Mouse (Mus musculus) intestine, embryonic 16.5 days (tissue): Measurements from ENCODE around the gene Pip4k2c. TPM values are rescaled to one million over a fixed set of nuclear protein-coding genes. Genes with fewer than 3 reads are reported as not detected.
A peak's percentile ranks its signal among the peaks of the same experiment; 100 is the strongest.

Source experiments
- ATAC-seq: fragments of 200-750 bp; cut with Nextera tagmentation; 2 replicates; pipeline ENCODE4 v1.8.0; 2017; ENCODE audit warnings: moderate TSS enrichment, moderate library complexity
- H3K27ac ChIP-seq: fragments of 300-500 bp; sonication (generic); 2 replicates; pipeline ENCODE4 v1.5.1; 2014; ENCODE audit warnings: mild to moderate bottlenecking, low read length
- H3K27me3 ChIP-seq: fragments of 300-500 bp; sonication (generic); replicated peaks from 2 replicates; pipeline ENCODE4 v1.6.1; 2014; ENCODE audit warnings: low read length, control low read depth, mixed read lengths; ENCODE audit not compliant: control insufficient read depth, insufficient read depth
- H3K36me3 ChIP-seq: fragments of 300-500 bp; sonication (generic); 2 replicates; pipeline ENCODE4 v1.6.1; 2014; ENCODE audit warnings: low read length, control low read depth; ENCODE audit not compliant: control insufficient read depth, insufficient read depth
- H3K4me1 ChIP-seq: fragments of 300-500 bp; sonication (generic); 2 replicates; pipeline ENCODE4 v1.6.1; 2014; ENCODE audit warnings: low read length, control low read depth, mixed read lengths; ENCODE audit not compliant: control insufficient read depth, insufficient read depth
- H3K4me2 ChIP-seq: fragments of 300-500 bp; sonication (generic); 2 replicates; pipeline ENCODE4 v1.6.1; 2014; ENCODE audit warnings: low read depth, low read length, control low read depth
- H3K4me3 ChIP-seq: fragments of 300-500 bp; sonication (generic); 2 replicates; pipeline ENCODE4 v1.5.1; 2014; ENCODE audit warnings: mild to moderate bottlenecking, low read length
- H3K9ac ChIP-seq: fragments of 300-500 bp; sonication (generic); 2 replicates; pipeline ENCODE4 v1.6.1; 2014; ENCODE audit warnings: low read depth, low read length
- H3K9me3 ChIP-seq: fragments of 300-500 bp; sonication (generic); 2 replicates; pipeline ENCODE4 v1.6.1; 2016; ENCODE audit warnings: low read length, control low read depth; ENCODE audit not compliant: control insufficient read depth
- WGBS: fragments of 180-500 bp; shearing (Covaris S2); extraction: QIAGEN DNeasy Blood & Tissue Kit; methylation state at CpG from one replicate; pipeline ENCODE4 v1.1.7; 2014; 5-methylcytosine and 5-hydroxymethylcytosine counted together
- polyA plus RNA-seq: library from polyadenylated mRNA; unstranded; fragments of >200 nt; fragmentation: Nextera tagmentation; extraction: Ambion mirVana; gene quantifications from 2 replicates; pipeline ENCODE4 v1.2.1, GENCODE M21; 2015

Gene Pip4k2c
- polyA plus RNA-seq, 1 experiment from 2014 or later: 40.3 TPM

GRCm38 (mm10) chr10:127230693-127231092, 19.3 kb upstream of the Pip4k2c start:
- no peaks in the 10 kb centered on the region for H3K4me1 ChIP-seq
- no peak overlapping the region for H3K27ac ChIP-seq
- H3K27me3 ChIP-seq: 0 out of 2 replicates have a peak, but pooled peaks cover 2% of the 10 kb centered on the region
- H3K4me3 ChIP-seq: no peak overlapping the region
- H3K9me3 ChIP-seq: no peaks in the 10 kb centered on the region
- H3K4me2 ChIP-seq: no peak overlapping the region
- 74% methylated on average over 12 of the region's 12 CpGs for WGBS
- H3K36me3 ChIP-seq: no peaks in the 10 kb centered on the region
- H3K9ac ChIP-seq: no peak overlapping the region
- ATAC-seq: no peak

- Histone ChIP-seq H3K4me1 (no peaks in the 10 kb centered on the region), H3K9ac (no peak overlapping the region), H3K9me3 (no peaks in the 10 kb centered on the region), H3K36me3 (no peaks in the 10 kb centered on the region), H3K4me3 (no peak overlapping the region), H3K27me3 (0 out of 2 replicates have a peak, but pooled peaks cover 2% of the 10 kb centered on the region), H3K4me2 (no peak overlapping the region), H3K27ac (no peak overlapping the region)
- WGBS: 21% methylated on average over 4 of the region's 4 CpGs
- ATAC-seq: peak; percentile 57; the same call in 1 of the 2 replicates
These were observed 17.5 kb upstream of the Pip4k2c start for GRCm38 (mm10) chr10:127228897-127229296.

- no peak overlapping the region for H3K4me2 ChIP-seq
- no peak overlapping the region for H3K9ac ChIP-seq
- WGBS: 85% methylated on average over 8 of the region's 8 CpGs
- H3K27me3 ChIP-seq: 0 out of 2 replicates have a peak, but pooled peaks cover 2% of the 10 kb centered on the region
- H3K9me3 ChIP-seq: no peaks in the 10 kb centered on the region
- H3K27ac ChIP-seq: no peak overlapping the region
- no peaks in the 10 kb centered on the region for H3K36me3 ChIP-seq
- no peaks in the 10 kb centered on the region for H3K4me1 ChIP-seq
- no peak for ATAC-seq
- no peak overlapping the region for H3K4me3 ChIP-seq
These were observed 15.8 kb upstream of the Pip4k2c start for GRCm38 (mm10) chr10:127227163-127227562.

- Histone ChIP-seq H3K27ac (no peak overlapping the region), H3K4me2 (no peak overlapping the region), H3K36me3 (no peaks in the 10 kb centered on the region), H3K4me1 (no peaks in the 10 kb centered on the region), H3K4me3 (no peak overlapping the region), H3K27me3 (0 out of 2 replicates have a peak, but pooled peaks cover 2% of the 10 kb centered on the region), H3K9ac (no peak overlapping the region), H3K9me3 (no peaks in the 10 kb centered on the region)
- ATAC-seq: no peak
- 70% methylated on average over 8 of the region's 8 CpGs for WGBS
These were observed 15.0 kb upstream of the Pip4k2c start for GRCm38 (mm10) chr10:127226318-127226895.

- Histone ChIP-seq H3K36me3 (no peaks in the 10 kb centered on the region), H3K4me2 (no peak overlapping the region), H3K27me3 (0 out of 2 replicates have a peak, but pooled peaks cover 2% of the 10 kb centered on the region), H3K9me3 (no peaks in the 10 kb centered on the region), H3K9ac (no peak overlapping the region), H3K4me1 (no peaks in the 10 kb centered on the region), H3K27ac (no peak overlapping the region), H3K4me3 (no peak overlapping the region)
- 30% methylated on average over 10 of the region's 10 CpGs for WGBS
- ATAC-seq: no peak
These were observed 14.3 kb upstream of the Pip4k2c start for GRCm38 (mm10) chr10:127225732-127226131.

DNA sequence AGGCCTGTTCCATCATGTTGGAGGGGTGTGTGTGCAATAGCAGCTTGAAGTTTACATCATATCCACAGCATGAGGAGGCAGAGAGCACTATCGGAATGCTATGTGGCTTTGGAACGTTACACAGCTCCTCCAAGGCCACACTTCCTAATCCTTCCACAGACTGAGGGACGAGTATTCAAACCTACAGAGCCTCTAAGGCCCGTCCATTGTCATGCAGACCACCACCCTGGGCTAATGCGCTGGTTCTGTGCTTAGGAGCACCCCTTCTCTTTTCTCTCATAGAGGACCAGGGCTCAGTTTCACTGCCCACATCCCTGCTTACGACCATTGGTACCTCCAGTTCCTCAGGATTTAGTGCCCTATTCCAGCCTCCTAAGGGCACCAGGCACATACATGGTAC, 13.8 kb upstream of the Pip4k2c start:
- 53% methylated on average over 6 of the region's 6 CpGs for WGBS
- H3K4me3 ChIP-seq: no peak overlapping the region
- H3K36me3 ChIP-seq: no peaks in the 10 kb centered on the region
- H3K27me3 ChIP-seq: 0 out of 2 replicates have a peak, but pooled peaks cover 2% of the 10 kb centered on the region
- no peak for ATAC-seq
- H3K27ac ChIP-seq: no peak overlapping the region
- H3K4me1 ChIP-seq: no peaks in the 10 kb centered on the region
- H3K4me2 ChIP-seq: no peak overlapping the region
- H3K9me3 ChIP-seq: 0 out of 2 replicates have a peak, but pooled peaks cover 2% of the 10 kb centered on the region
- H3K9ac ChIP-seq: no peak overlapping the region

DNA sequence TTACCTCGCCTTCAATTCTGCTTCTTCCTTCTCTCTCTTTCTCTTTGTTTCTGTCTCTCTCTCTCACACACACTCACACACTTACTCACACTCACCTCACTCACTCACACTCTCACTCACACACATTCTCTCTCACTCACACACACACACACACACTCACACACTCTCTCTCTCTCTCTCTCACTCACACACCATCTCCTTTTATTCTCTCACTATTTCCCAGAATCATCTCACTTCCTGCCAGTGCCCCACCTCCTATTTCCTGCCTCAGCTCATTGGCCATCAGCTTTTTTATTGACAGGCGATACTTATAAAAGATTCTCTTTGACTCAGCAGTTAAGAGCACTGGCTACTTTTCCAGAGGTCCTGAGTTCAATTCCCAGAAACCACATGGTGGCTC, 7.0 kb upstream of the Pip4k2c start:
- WGBS: 86% methylated on average over 2 of the region's 2 CpGs
- H3K36me3 ChIP-seq: no peaks in the 10 kb centered on the region
- H3K9ac ChIP-seq: no peak overlapping the region
- ATAC-seq: no peak
- H3K27ac ChIP-seq: no peak overlapping the region
- no peak overlapping the region for H3K4me3 ChIP-seq
- no peaks in the 10 kb centered on the region for H3K27me3 ChIP-seq
- peaks cover 3% of the 10 kb centered on the region; the same call in 1 of the 2 replicates for H3K4me1 ChIP-seq
- H3K9me3 ChIP-seq: 0 out of 2 replicates have a peak, but pooled peaks cover 3% of the 10 kb centered on the region
- no peak overlapping the region for H3K4me2 ChIP-seq

DNA sequence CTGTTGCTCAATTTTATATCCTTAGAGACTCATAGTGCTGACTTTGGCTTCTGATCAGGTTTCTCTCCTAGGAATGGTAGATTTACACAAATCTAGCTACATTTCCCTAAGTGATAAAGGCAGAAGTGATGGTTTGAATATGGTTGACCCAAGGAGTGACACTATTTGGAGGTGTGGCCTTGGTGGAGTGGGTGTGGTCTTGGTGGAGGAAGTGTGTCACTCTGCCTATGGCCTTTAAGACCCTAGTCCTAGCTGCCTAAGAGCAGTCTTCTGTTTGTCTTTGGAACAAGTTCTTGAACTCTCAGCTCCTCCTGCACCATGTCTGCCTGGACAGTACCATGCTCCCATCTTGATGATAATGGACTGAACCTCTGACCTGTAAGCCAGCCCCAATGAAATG, 5.8 kb upstream of the Pip4k2c start:
- Histone ChIP-seq H3K4me1 (peaks cover 3% of the 10 kb centered on the region; the same call in 1 of the 2 replicates), H3K27me3 (no peaks in the 10 kb centered on the region), H3K9me3 (0 out of 2 replicates have a peak, but pooled peaks cover 3% of the 10 kb centered on the region), H3K4me2 (no peak overlapping the region), H3K27ac (no peak overlapping the region), H3K36me3 (no peaks in the 10 kb centered on the region), H3K4me3 (no peak overlapping the region), H3K9ac (no peak overlapping the region)
- no peak for ATAC-seq

DNA sequence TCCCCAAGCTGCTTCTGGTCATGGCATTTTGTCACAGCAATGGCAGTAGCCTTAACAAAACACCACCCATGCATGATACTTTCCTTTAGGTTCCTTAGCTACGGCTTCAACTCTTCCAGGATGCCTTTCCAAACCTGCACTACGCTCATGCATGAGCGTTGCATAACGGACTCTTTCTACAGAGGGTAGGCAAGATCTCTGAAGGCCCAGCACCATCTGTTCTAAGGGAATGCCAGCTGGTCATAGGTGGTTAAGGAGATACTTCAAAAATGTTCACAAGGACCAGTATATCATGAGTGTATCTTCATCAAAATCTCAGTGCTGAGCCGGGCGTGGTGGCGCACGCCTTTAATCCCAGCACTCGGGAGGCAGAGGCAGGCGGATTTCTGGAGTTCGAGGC, 5.1 kb upstream of the Pip4k2c start:
- H3K36me3 ChIP-seq: no peaks in the 10 kb centered on the region
- 94% methylated on average over 11 of the region's 11 CpGs for WGBS
- no peaks in the 10 kb centered on the region for H3K27me3 ChIP-seq
- H3K9me3 ChIP-seq: 0 out of 2 replicates have a peak, but pooled peaks cover 3% of the 10 kb centered on the region
- H3K9ac ChIP-seq: no peak overlapping the region
- no peak overlapping the region for H3K4me2 ChIP-seq
- ATAC-seq: no peak
- H3K4me1 ChIP-seq: peaks cover 3% of the 10 kb centered on the region; the same call in 1 of the 2 replicates
- no peak overlapping the region for H3K4me3 ChIP-seq
- no peak overlapping the region for H3K27ac ChIP-seq

DNA sequence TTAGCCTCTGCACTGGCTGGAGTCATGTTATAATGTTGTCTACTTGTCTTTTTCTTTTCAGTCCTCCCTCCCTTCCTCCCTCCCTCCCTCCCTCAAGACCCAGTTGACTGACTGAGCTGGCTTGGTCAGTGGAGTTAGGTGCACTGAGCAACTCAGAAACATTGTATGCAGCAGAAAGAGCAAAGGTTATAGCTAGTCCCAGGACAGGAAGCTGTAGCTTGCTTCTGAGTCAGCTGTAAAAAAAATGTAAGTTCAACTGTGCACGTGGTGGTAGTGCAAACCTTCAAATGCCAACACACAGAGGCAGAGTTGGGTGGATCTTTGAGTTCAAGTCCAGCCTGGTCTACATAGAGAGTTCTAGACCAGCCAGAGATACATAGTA, 3.0 kb upstream of the Pip4k2c start:
- 20% methylated on average over 1 of the region's 1 CpGs for WGBS
- Histone ChIP-seq H3K27ac (no peak overlapping the region), H3K36me3 (no peaks in the 10 kb centered on the region), H3K9ac (no peak overlapping the region), H3K4me1 (peaks cover 13% of the 10 kb centered on the region; the same call in 1 of the 2 replicates), H3K9me3 (no peaks in the 10 kb centered on the region), H3K4me3 (no peak overlapping the region), H3K27me3 (no peaks in the 10 kb centered on the region), H3K4me2 (no peak overlapping the region)
- no peak for ATAC-seq
